Mouse (Mus musculus): Measurements from ENCODE around the gene Slc22a8. TPM values are rescaled to one million over a fixed set of nuclear protein-coding genes. Genes with fewer than 3 reads are reported as not detected.

The Slc22a8 gene
- polyA plus RNA-seq, 1 experiment from 2014 or later: 0.04 TPM

DNA sequence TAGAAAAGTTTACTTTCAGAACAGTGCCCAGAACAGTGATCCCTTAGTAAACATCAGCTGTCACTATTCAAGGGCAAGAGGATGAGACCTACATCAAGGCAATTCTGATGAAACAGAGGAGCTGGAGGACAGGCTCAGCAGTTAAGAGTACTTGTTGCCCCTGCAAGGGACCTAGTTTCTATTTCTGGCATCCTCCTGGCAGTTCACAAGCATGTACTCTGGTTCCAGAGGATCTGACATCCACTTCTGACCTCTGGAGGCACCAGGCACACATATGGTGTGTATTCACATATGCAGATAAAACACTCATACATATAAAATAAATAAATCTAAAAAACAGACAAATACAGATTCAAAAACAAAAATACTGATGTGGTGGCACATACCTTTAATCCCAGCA lies 10.9 kb downstream of the Slc22a8 start:
- H3K9me3 ChIP-seq: no peaks in the 10 kb centered on the region
- no peak overlapping the region for H3K9ac ChIP-seq
- no peak overlapping the region for H3K4me3 ChIP-seq
- no peak overlapping the region for H3K27ac ChIP-seq
- no peak overlapping the region for H3K4me2 ChIP-seq
- H3K36me3 ChIP-seq: no peaks in the 10 kb centered on the region
- no peaks in the 10 kb centered on the region for H3K27me3 ChIP-seq
- no peak for ATAC-seq (ENCODE audit: insufficient number of reproducible peaks, low FRiP score, low TSS enrichment, low read depth)
- H3K4me1 ChIP-seq: no peaks in the 10 kb centered on the region

DNA sequence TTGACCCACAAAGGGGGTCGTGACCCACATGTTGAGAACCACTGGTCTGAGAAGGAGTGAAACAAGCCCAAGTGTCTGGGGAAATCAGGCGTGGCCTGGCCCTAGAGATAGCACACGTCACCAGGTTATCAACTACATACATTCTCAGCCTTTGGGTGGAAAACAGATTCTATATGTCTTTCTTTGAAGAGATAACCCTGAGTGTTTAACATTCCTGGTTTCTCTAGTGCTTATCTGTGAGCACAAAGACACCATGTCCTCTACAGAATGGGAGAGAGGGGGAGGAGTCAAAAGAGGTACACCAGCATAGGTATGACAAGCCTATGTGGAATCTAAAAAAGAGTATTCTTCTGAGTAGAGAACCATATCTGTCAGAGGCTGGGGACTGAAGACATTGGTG lies 11.9 kb downstream of the Slc22a8 start:
- H3K9me3 ChIP-seq: no peaks in the 10 kb centered on the region
- 71% methylated on average over 3 of the region's 3 CpGs for WGBS
- H3K27me3 ChIP-seq: no peaks in the 10 kb centered on the region
- H3K4me3 ChIP-seq: no peak overlapping the region
- H3K9ac ChIP-seq: no peak overlapping the region
- H3K27ac ChIP-seq: no peak overlapping the region
- no peaks in the 10 kb centered on the region for H3K36me3 ChIP-seq
- no peak overlapping the region for H3K4me2 ChIP-seq
- H3K4me1 ChIP-seq: no peaks in the 10 kb centered on the region
- no peak for ATAC-seq (ENCODE audit: insufficient number of reproducible peaks, low FRiP score, low TSS enrichment, low read depth)

- H3K4me3 ChIP-seq: no peak overlapping the region
- no peak overlapping the region for H3K4me2 ChIP-seq
- H3K4me1 ChIP-seq: no peaks in the 10 kb centered on the region
- H3K9me3 ChIP-seq: no peaks in the 10 kb centered on the region
- 89% methylated on average over 8 of the region's 8 CpGs for WGBS
- no peak overlapping the region for H3K9ac ChIP-seq
- no peaks in the 10 kb centered on the region for H3K36me3 ChIP-seq
- no peaks in the 10 kb centered on the region for H3K27me3 ChIP-seq
- no peak overlapping the region for H3K27ac ChIP-seq
- ATAC-seq (ENCODE audit: insufficient number of reproducible peaks, low FRiP score, low TSS enrichment, low read depth): no peak
Observed at GRCm38 (mm10) chr19:8604536-8605240, 13.6 kb downstream of the Slc22a8 start.

- Histone ChIP-seq H3K9me3 (no peaks in the 10 kb centered on the region), H3K4me2 (no peak overlapping the region), H3K4me3 (no peak overlapping the region), H3K9ac (no peak overlapping the region), H3K27me3 (no peaks in the 10 kb centered on the region), H3K4me1 (no peaks in the 10 kb centered on the region), H3K36me3 (no peaks in the 10 kb centered on the region), H3K27ac (no peak overlapping the region)
- ATAC-seq (ENCODE audit: insufficient number of reproducible peaks, low FRiP score, low TSS enrichment, low read depth): no peak
- WGBS: 88% methylated on average over 3 of the region's 3 CpGs
Observed at GRCm38 (mm10) chr19:8605241-8605558, 14.1 kb downstream of the Slc22a8 start.

DNA sequence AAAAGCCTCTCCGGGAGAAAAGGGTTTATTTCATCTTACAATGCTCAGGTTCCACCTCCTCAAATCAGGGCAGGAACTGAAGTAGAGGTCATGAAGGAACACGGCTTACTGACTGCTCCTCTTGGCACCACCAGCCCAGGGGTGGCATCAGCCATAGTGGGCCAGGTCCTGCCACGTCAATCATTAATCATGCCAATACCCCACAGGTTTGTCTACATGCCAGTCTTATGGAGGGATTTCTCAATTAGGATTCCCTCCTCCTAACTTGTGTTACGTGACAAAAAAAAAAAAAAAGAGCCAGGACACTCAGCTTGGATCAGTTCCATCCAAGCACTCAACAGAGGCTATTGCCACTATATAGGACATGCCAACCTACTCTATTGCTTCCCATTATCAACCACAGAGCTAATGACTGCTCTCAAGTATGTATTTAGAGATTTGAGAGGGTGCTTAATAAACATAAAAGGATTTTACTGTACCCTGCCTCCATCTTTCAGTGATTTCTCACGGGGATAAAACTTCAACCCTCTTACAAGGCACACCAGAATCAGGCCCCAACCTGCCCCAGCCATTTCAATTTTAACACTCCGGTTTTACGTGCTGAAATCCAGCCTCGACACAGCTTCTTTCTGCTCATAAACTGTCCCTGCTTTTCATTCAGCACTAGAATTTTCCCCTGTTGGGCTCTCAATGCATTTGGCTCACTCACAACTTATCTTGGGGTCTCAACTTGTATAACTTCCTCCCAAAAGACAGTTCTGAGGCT lies 20.5 kb downstream of the Slc22a8 start:
- Histone ChIP-seq H3K9ac (no peak overlapping the region), H3K27me3 (no peaks in the 10 kb centered on the region), H3K4me1 (no peaks in the 10 kb centered on the region; the same call in 1 of the 2 replicates), H3K27ac (no peak overlapping the region), H3K36me3 (no peaks in the 10 kb centered on the region), H3K4me2 (no peak overlapping the region), H3K4me3 (no peak overlapping the region), H3K9me3 (no peaks in the 10 kb centered on the region)
- no peak for ATAC-seq (ENCODE audit: insufficient number of reproducible peaks, low FRiP score, low TSS enrichment, low read depth)
- 49% methylated on average over 8 of the region's 8 CpGs for WGBS

GRCm38 (mm10) chr19:8613111-8613510 lies 22.1 kb downstream of the Slc22a8 start:
- no peak overlapping the region for H3K4me2 ChIP-seq
- H3K4me3 ChIP-seq: no peak overlapping the region
- H3K4me1 ChIP-seq: no peaks in the 10 kb centered on the region; the same call in 1 of the 2 replicates
- H3K36me3 ChIP-seq: no peaks in the 10 kb centered on the region
- no peak for ATAC-seq (ENCODE audit: insufficient number of reproducible peaks, low FRiP score, low TSS enrichment, low read depth)
- H3K27ac ChIP-seq: no peak overlapping the region
- WGBS: 29% methylated on average over 2 of the region's 2 CpGs
- no peaks in the 10 kb centered on the region for H3K9me3 ChIP-seq
- H3K27me3 ChIP-seq: no peaks in the 10 kb centered on the region
- no peak overlapping the region for H3K9ac ChIP-seq

DNA sequence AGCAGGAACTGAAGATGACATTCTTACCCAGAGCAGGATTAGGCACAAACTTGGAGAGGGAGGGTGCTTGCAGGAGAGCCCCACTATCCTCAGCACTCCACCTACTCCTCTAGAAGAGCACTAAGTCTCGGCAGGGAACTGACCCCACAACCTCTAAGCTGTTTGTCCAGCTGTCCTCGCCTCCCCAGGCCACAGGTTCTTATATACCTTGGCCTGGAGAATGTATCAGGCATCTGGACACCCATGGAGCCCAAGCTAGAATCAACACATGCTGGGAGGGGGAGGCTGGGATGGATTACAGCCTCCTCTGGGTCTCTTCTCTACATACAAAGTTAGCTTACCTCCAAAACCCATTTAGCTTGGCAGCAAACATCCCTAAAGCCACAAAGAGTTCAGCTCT lies 23.3 kb downstream of the Slc22a8 start:
- ATAC-seq (ENCODE audit: insufficient number of reproducible peaks, low FRiP score, low TSS enrichment, low read depth): no peak

GRCm38 (mm10) chr19:8616314-8616713 lies 25.3 kb downstream of the Slc22a8 start:
- Histone ChIP-seq H3K9ac (no peak overlapping the region), H3K9me3 (no peaks in the 10 kb centered on the region), H3K4me2 (no peak overlapping the region), H3K27me3 (no peaks in the 10 kb centered on the region), H3K4me3 (no peak overlapping the region), H3K36me3 (no peaks in the 10 kb centered on the region), H3K4me1 (no peaks in the 10 kb centered on the region; the same call in 1 of the 2 replicates), H3K27ac (no peak overlapping the region)
- ATAC-seq (ENCODE audit: insufficient number of reproducible peaks, low FRiP score, low TSS enrichment, low read depth): no peak
- 65% methylated on average over 4 of the region's 4 CpGs for WGBS

More for the DNA sequence above, 23.3 kb downstream of the Slc22a8 start:
- WGBS: 73% methylated on average over 2 of the region's 2 CpGs
- no peak overlapping the region for H3K9ac ChIP-seq
- H3K36me3 ChIP-seq: no peaks in the 10 kb centered on the region
- H3K9me3 ChIP-seq: no peaks in the 10 kb centered on the region
- H3K4me1 ChIP-seq: no peaks in the 10 kb centered on the region; the same call in 1 of the 2 replicates
- no peak overlapping the region for H3K27ac ChIP-seq
- no peaks in the 10 kb centered on the region for H3K27me3 ChIP-seq
- no peak overlapping the region for H3K4me2 ChIP-seq
- no peak overlapping the region for H3K4me3 ChIP-seq

- no peaks in the 10 kb centered on the region for H3K4me1 ChIP-seq
- no peak within 1 kb of the TSS for H3K4me2 ChIP-seq
- H3K27ac ChIP-seq: no peak within 1 kb of the TSS
- no peak within 1 kb of the TSS for H3K4me3 ChIP-seq
- H3K27me3 ChIP-seq: no peaks in the 10 kb centered on the region
- no peak within 1 kb of the TSS for H3K9ac ChIP-seq
- 38% methylated on average over 7 of the region's 7 CpGs for WGBS
- no peaks in the 10 kb centered on the region for H3K9me3 ChIP-seq
- no peak for ATAC-seq (ENCODE audit: insufficient number of reproducible peaks, low FRiP score, low TSS enrichment, low read depth)
- H3K36me3 ChIP-seq: no peaks in the 10 kb centered on the region
Observed at GRCm38 (mm10) chr19:8617904-8618303, 26.9 kb downstream of the Slc22a8 start, which contains the start of gene Slc22a6. Gene Slc22a6, plus strand, starts transcription at chr19:8618039.

DNA sequence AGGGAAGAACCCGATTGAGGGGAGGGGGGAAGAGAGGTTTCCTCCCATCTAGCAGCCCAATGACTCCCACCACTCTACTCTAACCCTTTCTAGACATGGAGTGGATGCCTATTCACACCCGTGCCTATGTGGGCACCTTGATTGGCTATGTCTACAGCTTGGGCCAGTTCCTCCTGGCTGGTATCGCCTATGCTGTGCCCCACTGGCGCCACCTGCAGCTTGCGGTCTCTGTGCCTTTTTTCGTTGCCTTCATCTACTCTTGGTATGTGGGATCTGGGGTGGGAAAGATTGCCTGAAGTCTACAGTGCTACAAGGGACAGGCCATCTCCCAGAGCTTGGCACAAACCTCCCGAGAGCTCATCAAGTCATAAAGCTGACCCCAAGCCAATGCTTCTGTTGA lies 30.0 kb downstream of the Slc22a8 start:
- H3K27ac ChIP-seq: no peak overlapping the region
- ATAC-seq (ENCODE audit: insufficient number of reproducible peaks, low FRiP score, low TSS enrichment, low read depth): no peak
- WGBS: 96% methylated on average over 7 of the region's 7 CpGs
- no peaks in the 10 kb centered on the region for H3K9me3 ChIP-seq
- no peak overlapping the region for H3K9ac ChIP-seq
- no peak overlapping the region for H3K4me3 ChIP-seq
- H3K4me2 ChIP-seq: no peak overlapping the region
- H3K4me1 ChIP-seq: no peaks in the 10 kb centered on the region
- H3K36me3 ChIP-seq: no peaks in the 10 kb centered on the region
- no peaks in the 10 kb centered on the region for H3K27me3 ChIP-seq

- no peak overlapping the region for H3K4me3 ChIP-seq
- H3K4me1 ChIP-seq: no peaks in the 10 kb centered on the region
- H3K27ac ChIP-seq: no peak overlapping the region
- ATAC-seq (ENCODE audit: insufficient number of reproducible peaks, low FRiP score, low TSS enrichment, low read depth): no peak
- 63% methylated on average over 2 of the region's 2 CpGs for WGBS
- no peaks in the 10 kb centered on the region for H3K27me3 ChIP-seq
- H3K36me3 ChIP-seq: no peaks in the 10 kb centered on the region
- no peaks in the 10 kb centered on the region for H3K9me3 ChIP-seq
- H3K9ac ChIP-seq: no peak overlapping the region
- no peak overlapping the region for H3K4me2 ChIP-seq
Observed at GRCm38 (mm10) chr19:8630249-8630648, 39.2 kb downstream of the Slc22a8 start.

- Histone ChIP-seq H3K36me3 (no peaks in the 10 kb centered on the region), H3K4me2 (no peak overlapping the region), H3K27me3 (no peaks in the 10 kb centered on the region), H3K9ac (no peak overlapping the region), H3K27ac (no peak overlapping the region), H3K9me3 (no peaks in the 10 kb centered on the region), H3K4me1 (no peaks in the 10 kb centered on the region), H3K4me3 (no peak overlapping the region)
- 72% methylated on average over 6 of the region's 6 CpGs for WGBS
- no peak for ATAC-seq (ENCODE audit: insufficient number of reproducible peaks, low FRiP score, low TSS enrichment, low read depth)
Observed at GRCm38 (mm10) chr19:8630826-8631225, 39.8 kb downstream of the Slc22a8 start.
